Mouse (Mus musculus) midbrain, embryonic 13.5 days (tissue): ENCODE results near the gene Eml4. TPM values are rescaled to one million over a fixed set of nuclear protein-coding genes. Genes with fewer than 3 reads are reported as not detected.

Experiments
- ATAC-seq: fragments of 200-750 bp; cut with Nextera tagmentation; 2 replicates; pipeline ENCODE4 v1.8.0; 2017; ENCODE audit warnings: mild to moderate bottlenecking, moderate TSS enrichment, moderate library complexity
- H3K27ac ChIP-seq: fragments of 300-500 bp; sonication (generic); 2 replicates; pipeline ENCODE4 v1.5.1; 2015; ENCODE audit warnings: inconsistent platforms, mild to moderate bottlenecking, moderate library complexity
- H3K27me3 ChIP-seq: fragments of 300-500 bp; sonication (generic); 2 replicates; pipeline ENCODE4 v1.6.1; 2015; ENCODE audit warnings: mild to moderate bottlenecking, inconsistent platforms
- H3K36me3 ChIP-seq: fragments of 300-500 bp; sonication (generic); 2 replicates; pipeline ENCODE4 v1.6.1; 2015; ENCODE audit warnings: mild to moderate bottlenecking, inconsistent platforms
- H3K4me1 ChIP-seq: fragments of 300-500 bp; sonication (generic); replicated peaks from 2 replicates; pipeline ENCODE4 v1.6.1; 2015; ENCODE audit warnings: inconsistent platforms
- H3K4me2 ChIP-seq: fragments of 300-500 bp; sonication (generic); replicated peaks from 2 replicates; pipeline ENCODE4 v1.6.1; 2015; ENCODE audit warnings: moderate library complexity, mild to moderate bottlenecking, inconsistent platforms
- H3K4me3 ChIP-seq: fragments of 300-500 bp; sonication (generic); replicated peaks from 2 replicates; pipeline ENCODE4 v1.5.1; 2015; ENCODE audit warnings: mild to moderate bottlenecking, inconsistent platforms
- H3K9ac ChIP-seq: fragments of 300-500 bp; sonication (generic); replicated peaks from 2 replicates; pipeline ENCODE4 v1.6.1; 2015; ENCODE audit warnings: mild to moderate bottlenecking, inconsistent platforms
- H3K9me3 ChIP-seq: fragments of 300-500 bp; sonication (generic); 2 replicates; pipeline ENCODE4 v1.6.1; 2016; ENCODE audit warnings: mild to moderate bottlenecking, inconsistent platforms
- WGBS: fragments of 180-500 bp; shearing (Covaris S2); methylation state at CpG from one replicate; pipeline ENCODE4 v1.1.7; 2015; 5-methylcytosine and 5-hydroxymethylcytosine counted together
- polyA plus RNA-seq: library from polyadenylated mRNA; unstranded; fragments of >200 nt; fragmentation: Nextera tagmentation; extraction: Ambion mirVana; gene quantifications from 2 replicates; pipeline ENCODE4 v1.2.1, GENCODE M21; 2015

Eml4 gene
- polyA plus RNA-seq, 1 experiment from 2014 or later: 35.1 TPM

GRCm38 (mm10) chr17:83481551-83481950 lies 130.8 kb downstream of the Eml4 start:
- H3K27ac ChIP-seq: no peak overlapping the region
- H3K4me2 ChIP-seq: no peak overlapping the region
- ATAC-seq: no peak
- H3K4me3 ChIP-seq: no peak overlapping the region
- no peaks in the 10 kb centered on the region for H3K9me3 ChIP-seq
- H3K36me3 ChIP-seq: peaks cover 48% of the 10 kb centered on the region
- no peaks in the 10 kb centered on the region for H3K27me3 ChIP-seq
- no peak overlapping the region for H3K9ac ChIP-seq
- no peaks in the 10 kb centered on the region for H3K4me1 ChIP-seq
- 95% methylated on average over 7 of the region's 7 CpGs for WGBS

GRCm38 (mm10) chr17:83482817-83483536 lies 132.2 kb downstream of the Eml4 start:
- no peak overlapping the region for H3K27ac ChIP-seq
- ATAC-seq: no peak
- H3K36me3 ChIP-seq: peaks cover 36% of the 10 kb centered on the region
- H3K9ac ChIP-seq: no peak overlapping the region
- no peaks in the 10 kb centered on the region for H3K27me3 ChIP-seq
- H3K4me1 ChIP-seq: no peaks in the 10 kb centered on the region
- WGBS: 93% methylated on average over 7 of the region's 7 CpGs
- no peaks in the 10 kb centered on the region for H3K9me3 ChIP-seq
- H3K4me2 ChIP-seq: no peak overlapping the region
- no peak overlapping the region for H3K4me3 ChIP-seq

DNA sequence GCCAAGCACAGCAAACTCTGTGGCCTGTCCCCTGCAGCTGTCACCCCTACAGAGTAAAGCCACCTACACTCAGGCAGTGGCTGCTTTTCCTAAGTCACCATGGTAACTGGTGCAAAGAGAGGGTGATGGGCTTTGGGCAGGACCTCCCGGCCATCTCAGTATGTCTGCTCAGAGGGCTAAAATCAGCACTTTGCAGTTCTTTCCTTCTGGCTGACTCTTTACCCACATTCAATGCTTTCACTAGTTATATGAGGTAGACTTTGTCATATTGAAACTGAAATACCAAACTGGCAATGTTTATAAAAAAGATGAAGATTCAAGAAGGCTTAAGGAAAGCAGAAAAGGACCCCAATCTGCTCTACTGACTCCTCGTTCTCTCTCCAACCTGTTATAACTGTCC lies 133.1 kb downstream of the Eml4 start:
- ATAC-seq: peak; percentile 43; the same call in 1 of the 2 replicates
- Histone ChIP-seq H3K4me2 (no peak overlapping the region), H3K27me3 (no peaks in the 10 kb centered on the region), H3K4me1 (no peaks in the 10 kb centered on the region), H3K27ac (no peak overlapping the region), H3K9me3 (no peaks in the 10 kb centered on the region), H3K36me3 (peaks cover 27% of the 10 kb centered on the region), H3K4me3 (no peak overlapping the region), H3K9ac (no peak overlapping the region)
- 68% methylated on average over 2 of the region's 2 CpGs for WGBS

DNA sequence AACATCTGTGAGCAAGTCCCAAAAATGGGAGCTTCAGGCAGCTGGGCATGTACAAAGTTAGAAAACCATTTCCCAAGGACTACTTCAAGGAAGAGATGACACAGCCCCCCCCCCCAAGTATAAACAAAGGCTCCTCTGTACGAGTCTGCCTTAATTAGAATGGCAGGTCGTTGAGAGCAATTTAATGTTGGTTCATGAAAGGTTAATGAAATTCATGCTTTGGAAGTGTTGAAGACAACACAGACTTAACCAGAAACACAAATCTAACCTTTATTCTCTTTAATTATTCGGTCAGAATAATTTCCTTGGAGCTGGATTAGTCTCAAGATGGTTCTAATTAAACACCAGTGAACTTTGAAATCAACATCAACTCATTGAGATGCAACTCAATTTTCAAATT lies 137.0 kb downstream of the Eml4 start:
- Histone ChIP-seq H3K9ac (no peak overlapping the region), H3K27me3 (no peaks in the 10 kb centered on the region), H3K4me1 (no peaks in the 10 kb centered on the region), H3K27ac (no peak overlapping the region), H3K36me3 (0 out of 2 replicates have a peak, but pooled peaks cover 4% of the 10 kb centered on the region), H3K9me3 (0 out of 2 replicates have a peak, but pooled peaks cover 2% of the 10 kb centered on the region), H3K4me2 (no peak overlapping the region), H3K4me3 (no peak overlapping the region)
- WGBS: 61% methylated on average over 3 of the region's 3 CpGs
- ATAC-seq: peak; percentile 32; the same call in 1 of the 2 replicates

GRCm38 (mm10) chr17:83498889-83499288 lies 148.2 kb downstream of the Eml4 start:
- Histone ChIP-seq H3K27me3 (no peaks in the 10 kb centered on the region), H3K4me3 (no peak overlapping the region), H3K9me3 (peaks cover 11% of the 10 kb centered on the region; the same call in 1 of the 2 replicates), H3K27ac (no peak overlapping the region), H3K4me2 (no peak overlapping the region), H3K36me3 (peaks cover 62% of the 10 kb centered on the region), H3K4me1 (no peaks in the 10 kb centered on the region), H3K9ac (no peak overlapping the region)
- WGBS: 96% methylated on average over 5 of the region's 5 CpGs
- ATAC-seq: no peak

- ATAC-seq: no peak
- no peak overlapping the region for H3K4me3 ChIP-seq
- 91% methylated on average over 4 of the region's 4 CpGs for WGBS
Measured at GRCm38 (mm10) chr17:83499692-83500091, 149.0 kb downstream of the Eml4 start.

DNA sequence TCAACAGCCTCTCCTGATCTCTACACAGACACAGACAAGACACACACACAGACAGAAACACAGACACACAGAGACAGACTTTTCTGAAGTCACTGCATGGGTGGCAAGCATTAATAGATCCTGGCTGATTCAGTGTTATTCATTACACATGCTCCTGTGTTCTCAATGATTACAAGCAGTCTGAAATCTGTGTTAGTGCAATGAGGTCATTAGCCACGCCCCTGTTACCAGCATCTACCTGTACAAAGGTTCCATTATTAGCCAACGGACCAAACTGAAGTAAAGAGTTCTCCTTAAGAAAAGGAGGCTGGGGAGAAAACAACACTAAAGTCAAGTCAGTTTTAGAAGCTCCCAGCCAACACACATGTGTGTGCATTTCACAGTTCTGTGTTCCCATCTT lies 153.0 kb downstream of the Eml4 start:
- no peaks in the 10 kb centered on the region for H3K4me1 ChIP-seq
- no peak overlapping the region for H3K27ac ChIP-seq
- no peak overlapping the region for H3K4me3 ChIP-seq
- ATAC-seq: no peak
- H3K27me3 ChIP-seq: no peaks in the 10 kb centered on the region
- no peak overlapping the region for H3K4me2 ChIP-seq
- no peak overlapping the region for H3K9ac ChIP-seq
- WGBS: 95% methylated on average over 2 of the region's 2 CpGs
- no peaks in the 10 kb centered on the region; the same call in 1 of the 2 replicates for H3K9me3 ChIP-seq
- peaks cover 43% of the 10 kb centered on the region for H3K36me3 ChIP-seq

More at GRCm38 (mm10) chr17:83499692-83500091, 149.0 kb downstream of the Eml4 start:
- Histone ChIP-seq H3K4me1 (no peaks in the 10 kb centered on the region), H3K4me2 (no peak overlapping the region), H3K9me3 (peaks cover 11% of the 10 kb centered on the region; the same call in 1 of the 2 replicates), H3K9ac (no peak overlapping the region), H3K36me3 (peaks cover 62% of the 10 kb centered on the region), H3K27ac (no peak overlapping the region), H3K27me3 (no peaks in the 10 kb centered on the region)

- ATAC-seq: no peak
- H3K36me3 ChIP-seq: no peaks in the 10 kb centered on the region; the same call in 1 of the 2 replicates
- H3K4me2 ChIP-seq: no peak overlapping the region
- H3K9me3 ChIP-seq: no peaks in the 10 kb centered on the region
- H3K4me3 ChIP-seq: no peak overlapping the region
- H3K9ac ChIP-seq: no peak overlapping the region
- WGBS: 85% methylated on average over 3 of the region's 3 CpGs
- peaks cover 25% of the 10 kb centered on the region for H3K4me1 ChIP-seq
- H3K27ac ChIP-seq: no peak overlapping the region
- no peaks in the 10 kb centered on the region for H3K27me3 ChIP-seq
Measured at GRCm38 (mm10) chr17:83512130-83512529, 161.4 kb downstream of the Eml4 start.

DNA sequence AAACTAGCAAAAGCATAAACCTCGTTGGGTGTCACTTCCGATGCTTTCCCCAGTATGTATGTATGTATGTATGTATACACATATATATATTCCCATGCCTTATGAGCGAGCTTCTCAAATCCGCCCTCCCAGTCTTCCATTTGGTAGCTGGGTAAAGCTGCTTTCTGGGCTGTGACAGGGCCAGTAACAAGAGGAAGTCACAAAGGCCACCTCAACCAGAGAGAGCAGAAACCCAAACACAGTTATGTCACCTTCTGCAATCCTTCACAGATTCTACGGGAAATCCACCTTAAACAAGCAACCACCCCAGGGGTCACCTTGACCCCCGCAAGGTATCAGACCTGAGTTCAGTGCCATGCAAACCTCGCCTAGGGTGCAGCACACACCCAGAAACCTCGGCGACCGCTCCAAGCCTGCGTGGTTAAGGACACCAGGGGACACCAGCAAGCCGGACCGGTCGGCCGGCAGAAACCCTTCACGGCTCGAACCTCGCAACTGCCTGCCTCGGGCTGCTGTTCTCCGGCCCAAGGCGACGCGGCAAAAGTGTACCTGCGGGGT lies 163.0 kb downstream of the Eml4 start:
- Histone ChIP-seq H3K36me3 (no peaks in the 10 kb centered on the region), H3K27me3 (no peaks in the 10 kb centered on the region), H3K4me3 (peak overlapping the region; percentile 95), H3K9me3 (no peaks in the 10 kb centered on the region), H3K27ac (peak overlapping the region; percentile 66), H3K4me1 (peaks cover 25% of the 10 kb centered on the region), H3K9ac (peak overlapping the region; percentile 89), H3K4me2 (peak overlapping the region; percentile 90)
- peak; percentile 79 for ATAC-seq
- WGBS: 4% methylated on average over 24 of the region's 24 CpGs

GRCm38 (mm10) chr17:83514213-83514701 lies 163.5 kb downstream of the Eml4 start:
- Histone ChIP-seq H3K9ac (peak overlapping the region; percentile 89), H3K27me3 (no peaks in the 10 kb centered on the region), H3K4me2 (peak overlapping the region; percentile 90), H3K9me3 (no peaks in the 10 kb centered on the region), H3K4me3 (peak overlapping the region; percentile 95), H3K27ac (peak overlapping the region; percentile 66), H3K36me3 (no peaks in the 10 kb centered on the region), H3K4me1 (peaks cover 25% of the 10 kb centered on the region)
- ATAC-seq: peak; percentile 99
- WGBS: 1% methylated on average over 33 of the region's 33 CpGs

DNA sequence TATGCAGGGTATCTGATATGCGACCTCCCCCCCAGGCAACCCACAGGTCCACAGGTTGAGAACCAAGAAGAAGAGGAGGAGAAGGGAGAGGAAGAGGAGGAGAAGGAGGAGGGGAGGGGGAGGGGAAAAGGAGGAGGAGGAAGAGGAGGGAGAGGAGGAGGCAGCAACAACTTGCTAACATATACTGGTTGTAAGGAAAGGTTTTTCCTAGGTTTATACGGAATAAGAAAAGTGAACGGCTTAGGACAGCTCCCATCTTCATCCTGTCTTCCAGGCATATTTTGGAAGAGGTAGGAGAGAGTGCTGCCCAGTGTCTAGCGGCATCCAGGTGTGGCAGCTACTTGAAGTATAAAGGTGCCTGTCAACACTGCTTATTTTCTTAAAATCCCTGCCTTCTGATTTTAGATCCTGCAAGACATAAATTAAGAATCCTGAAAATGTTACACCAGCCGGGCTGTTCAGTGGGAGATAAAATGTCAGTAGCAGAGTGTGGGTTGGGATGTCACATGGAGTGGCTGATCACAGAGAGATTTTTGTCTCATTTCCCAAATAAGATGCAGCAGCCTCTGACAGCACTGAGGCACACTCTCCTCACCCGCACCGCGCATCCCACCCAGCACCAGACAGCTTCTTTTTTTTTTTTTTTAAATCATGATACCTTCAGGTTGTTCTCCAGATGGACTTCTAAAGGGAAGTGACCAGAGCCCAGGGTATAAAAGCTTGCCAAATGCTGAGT lies 166.7 kb downstream of the Eml4 start, which contains the start of gene Cox7a2l:
Cox7a2l (minus strand) TSS at position 51 of the 736 bp plus-strand sequence.
- no peak within 1 kb of the TSS for H3K9ac ChIP-seq
- ATAC-seq: no peak
- no peaks in the 10 kb centered on the region for H3K36me3 ChIP-seq
- no peak within 1 kb of the TSS for H3K27ac ChIP-seq
- 94% methylated on average over 8 of the region's 8 CpGs for WGBS
- no peaks in the 10 kb centered on the region for H3K27me3 ChIP-seq
- no peak within 1 kb of the TSS for H3K4me2 ChIP-seq
- peaks cover 18% of the 10 kb centered on the region for H3K4me1 ChIP-seq
- H3K9me3 ChIP-seq: no peaks in the 10 kb centered on the region
- no peak within 1 kb of the TSS for H3K4me3 ChIP-seq

DNA sequence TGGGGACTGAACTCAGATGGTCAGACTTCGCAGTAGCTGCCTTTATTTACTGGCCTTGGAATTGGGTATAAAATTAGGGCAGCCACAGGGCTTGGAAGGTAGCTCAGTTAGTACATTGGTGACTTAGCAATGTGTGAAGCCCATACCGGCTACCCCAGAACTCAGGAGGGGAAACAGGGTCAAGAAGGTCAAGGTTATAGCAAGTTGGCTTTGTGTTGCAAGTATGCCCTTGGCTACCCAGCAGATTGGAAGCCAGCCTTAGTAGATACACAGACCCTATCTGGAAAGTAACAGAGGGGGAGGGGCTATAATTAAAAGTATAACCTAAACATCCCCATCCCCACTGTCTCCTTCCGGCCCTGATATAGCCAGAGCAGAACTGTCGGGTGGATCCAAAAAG lies 171.2 kb downstream of the Eml4 start:
- no peaks in the 10 kb centered on the region for H3K36me3 ChIP-seq

More for the DNA sequence above, 171.2 kb downstream of the Eml4 start:
- Histone ChIP-seq H3K4me2 (no peak overlapping the region), H3K4me3 (no peak overlapping the region), H3K27me3 (peaks cover 7% of the 10 kb centered on the region), H3K4me1 (peaks cover 17% of the 10 kb centered on the region), H3K9me3 (no peaks in the 10 kb centered on the region), H3K9ac (no peak overlapping the region), H3K27ac (no peak overlapping the region)
- ATAC-seq: no peak
- 90% methylated on average over 4 of the region's 4 CpGs for WGBS
